Mouse (Mus musculus): ENCODE measurements around the gene Usp22.

The Usp22 gene

DNA sequence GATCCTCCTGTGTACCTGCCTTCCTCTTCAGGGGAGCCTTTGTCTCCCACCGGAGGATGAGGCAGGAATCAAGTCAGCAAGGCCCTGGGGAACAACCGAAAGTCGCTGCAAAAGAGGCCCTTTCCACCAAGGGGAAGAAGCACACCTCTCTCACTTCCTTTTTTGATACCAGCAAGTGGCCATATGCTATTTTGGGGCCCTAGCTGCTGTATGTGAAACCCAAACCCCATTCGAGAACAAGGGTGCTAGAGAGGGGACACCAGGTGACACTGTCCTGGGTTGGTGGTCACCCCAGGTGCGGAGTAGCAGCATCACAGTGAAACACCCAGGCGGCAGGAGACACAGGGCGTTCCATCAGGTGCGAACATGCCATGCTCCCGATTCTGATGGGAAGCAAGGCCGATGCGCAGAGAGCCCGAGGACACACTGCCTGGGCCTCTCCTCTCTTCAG, 65.9 kb downstream of the Usp22 start:
- peak; percentile 33 to 41 for DNase-seq (ENCODE audit: low read depth in 1 of 2, low spot score in 2 of 2)

DNA sequence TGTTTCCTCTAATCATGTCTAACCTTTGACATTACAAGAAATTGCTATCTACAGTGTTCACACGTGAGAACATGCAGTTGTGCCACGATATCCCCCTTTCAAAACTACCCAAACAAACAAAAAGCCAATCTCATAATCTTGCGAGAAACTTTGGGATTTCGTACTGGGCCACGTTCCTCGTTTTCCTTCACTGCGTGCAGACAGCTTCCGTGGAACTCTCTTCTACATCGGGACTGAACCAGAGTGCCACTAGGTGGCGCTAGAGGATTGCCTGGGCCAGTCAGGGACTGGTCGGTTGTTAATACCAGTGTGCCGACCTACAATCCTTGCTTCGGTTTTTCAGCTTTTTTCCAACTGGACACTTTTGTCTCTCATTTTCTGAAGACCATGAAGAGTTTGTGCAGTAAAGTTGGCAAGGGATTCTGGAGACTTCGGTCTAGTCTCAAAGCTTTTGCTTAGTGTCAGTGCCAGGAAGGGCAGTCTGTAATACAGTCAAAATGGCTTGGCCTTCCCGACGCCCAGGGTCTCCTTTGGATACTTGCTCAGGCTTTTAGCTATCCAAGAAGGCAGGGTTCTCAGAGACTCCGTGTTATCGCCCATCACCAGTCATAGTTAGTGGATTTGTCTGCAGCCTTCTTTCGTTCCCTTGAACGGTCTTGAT, 70.5 kb downstream of the Usp22 start:
- DNase-seq (ENCODE audit: low read depth in 1 of 2, low spot score in 2 of 2), result peak; percentile 39 to 71

DNA sequence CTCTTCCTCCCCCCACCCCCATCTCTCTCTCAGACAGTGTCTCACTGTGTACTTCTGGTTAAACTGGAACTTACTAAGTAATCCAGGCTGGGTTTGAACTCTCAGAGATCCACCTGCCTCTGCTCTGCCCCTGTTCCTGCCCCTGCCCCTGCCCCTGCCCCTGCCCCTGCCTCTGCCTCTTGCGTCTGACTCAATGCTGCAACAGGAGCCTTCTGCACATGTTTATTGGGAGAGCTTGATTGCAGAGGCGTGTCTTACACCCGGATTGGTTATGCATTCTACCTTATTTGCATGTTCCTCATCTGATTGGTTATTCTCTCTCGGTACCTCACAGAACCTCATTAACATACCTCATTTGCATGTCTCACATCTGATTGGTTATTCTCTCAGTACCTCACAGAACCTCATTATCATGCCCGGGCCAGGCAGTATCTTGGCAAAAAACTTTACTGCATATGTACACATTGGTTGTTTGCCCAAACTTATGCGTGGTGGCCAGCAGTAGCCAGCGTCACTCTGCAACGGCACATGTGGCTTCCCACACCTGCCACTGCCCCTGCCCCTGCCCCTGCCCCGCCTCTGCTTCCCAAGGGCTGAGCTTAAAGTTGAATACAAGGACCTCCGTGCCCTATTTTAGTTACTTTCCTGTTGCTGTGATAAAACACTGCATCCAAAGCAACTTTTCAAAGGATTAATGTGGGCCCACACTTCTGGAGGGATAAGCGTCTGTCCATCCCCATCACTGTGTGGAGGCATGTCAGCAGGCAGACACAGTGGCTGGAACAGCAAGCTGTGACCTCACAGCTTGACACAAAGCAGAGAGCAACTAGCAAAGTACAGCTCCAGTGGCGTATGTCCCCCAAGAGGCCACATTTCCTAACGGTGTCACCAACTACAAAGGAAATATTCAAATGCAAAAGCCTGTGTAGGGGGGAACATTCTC, 72.2 kb downstream of the Usp22 start:
- no peak for DNase-seq (ENCODE audit: low read depth in 1 of 2, low spot score in 2 of 2)
